Mouse (Mus musculus): ENCODE results near the gene Zfp605.
"Not testable (repeated sequence)": the region's sequence is repeated elsewhere in the genome, so short reads cannot be mapped to it uniquely, and the experiment has no call there.

Zfp605 gene

GRCm38 (mm10) chr5:110107581-110108304, 2.1 kb upstream of the Zfp605 start, which contains the start of gene Gtpbp6:
Gene Gtpbp6 (minus strand): TSS chr5:110108197.
- DNase-seq = peak; percentile 96

GRCm38 (mm10) chr5:110108305-110108628, 1.6 kb upstream of the Zfp605 start:
- no peak for DNase-seq

- not testable (repeated sequence) for DNase-seq
These were observed 12.5 kb downstream of the Zfp605 start for GRCm38 (mm10) chr5:110122380-110122779.

GRCm38 (mm10) chr5:110135293-110136086, 25.6 kb downstream of the Zfp605 start, which contains the start of gene Chfr:
Gene Chfr (plus strand): TSS chr5:110135842.
- peak; percentile 99 for DNase-seq

GRCm38 (mm10) chr5:110136087-110136464, 26.2 kb downstream of the Zfp605 start:
- no peak for DNase-seq

- no peak for DNase-seq
These were observed 27.9 kb downstream of the Zfp605 start for GRCm38 (mm10) chr5:110137816-110138215.

GRCm38 (mm10) chr5:110139325-110139724, 29.4 kb downstream of the Zfp605 start:
- DNase-seq = no peak

- no peak for DNase-seq
These were observed 30.5 kb downstream of the Zfp605 start for GRCm38 (mm10) chr5:110140424-110140823.

GRCm38 (mm10) chr5:110142309-110142708, 32.4 kb downstream of the Zfp605 start:
- DNase-seq = no peak

GRCm38 (mm10) chr5:110143007-110143406, 33.1 kb downstream of the Zfp605 start:
- peak; percentile 33 for DNase-seq

- DNase-seq = no peak
These were observed 59.5 kb downstream of the Zfp605 start for GRCm38 (mm10) chr5:110169374-110169773.

GRCm38 (mm10) chr5:110176362-110177020, 66.6 kb downstream of the Zfp605 start, which contains the start of gene Golga3:
Gene Golga3 (plus strand): TSS chr5:110176701.
- peak; percentile 95 for DNase-seq

GRCm38 (mm10) chr5:110177021-110177420, 67.1 kb downstream of the Zfp605 start:
- DNase-seq = no peak

GRCm38 (mm10) chr5:110178628-110179027, 68.7 kb downstream of the Zfp605 start:
- no peak for DNase-seq

Data from thymus, postnatal 4 days (tissue).